Mouse (Mus musculus) heart, adult 2 months (tissue): ENCODE measurements around the gene Caln1. TPM values are rescaled to one million over a fixed set of nuclear protein-coding genes. Genes with fewer than 3 reads are reported as not detected.

Experiments used
- DNase-seq, 2 experiments: peaks; one replicate each; pipeline ENCODE4 v3.0.0; 2021
- H3K27ac ChIP-seq: fragments of 200-600 bp; 2 replicates; pipeline ENCODE4 v1.8.1; 2022
- H3K27me3 ChIP-seq: fragments of 200-500 bp; 2 replicates; pipeline ENCODE4 v1.6.1; 2012; ENCODE audit warnings: mild to moderate bottlenecking, low read length, inconsistent platforms, mixed read lengths; ENCODE audit not compliant: control insufficient read depth, insufficient read depth
- H3K36me3 ChIP-seq: fragments of 200-500 bp; 2 replicates; pipeline ENCODE4 v1.6.1; 2012; ENCODE audit warnings: low read length, inconsistent platforms; ENCODE audit not compliant: control insufficient read depth, insufficient read depth
- H3K4me1 ChIP-seq: fragments of 200-500 bp; 2 replicates; pipeline ENCODE4 v1.6.1; 2011; ENCODE audit warnings: low read length; ENCODE audit not compliant: control insufficient read depth, insufficient read depth
- H3K4me3 ChIP-seq: fragments of 200-600 bp; 2 replicates; pipeline ENCODE4 v1.8.1; 2022
- H3K79me2 ChIP-seq: fragments of 200-500 bp; replicated peaks from 2 replicates; pipeline ENCODE4 v1.6.1; 2012; ENCODE audit warnings: mild to moderate bottlenecking, inconsistent platforms, low read length, moderate library complexity, mixed read lengths; ENCODE audit not compliant: control insufficient read depth, insufficient read depth
- H3K9ac ChIP-seq: fragments of 200-500 bp; 2 replicates; pipeline ENCODE4 v1.6.1; 2012; ENCODE audit warnings: low read depth, mild to moderate bottlenecking, control low read depth, inconsistent platforms, low read length, mixed read lengths
- CTCF ChIP-seq: fragments of 200-600 bp; IDR thresholded peaks from 2 replicates; pipeline ENCODE4 v1.8.1; 2022; ENCODE audit warnings: antibody characterized with exemption, mild to moderate bottlenecking, moderate library complexity
- EP300 ChIP-seq: fragments of 200-500 bp; IDR thresholded peaks from 2 replicates; pipeline ENCODE4 v1.6.1; 2011; ENCODE audit warnings: low read depth, low read length, control low read depth; ENCODE audit not compliant: insufficient read depth
- POLR2A ChIP-seq: fragments of 200-500 bp; IDR thresholded peaks from 2 replicates; pipeline ENCODE4 v1.6.1; 2011; ENCODE audit warnings: mild to moderate bottlenecking, low read depth, low read length, control low read depth; ENCODE audit not compliant: insufficient read depth
- WGBS: fragments of 180-500 bp; shearing (Covaris S2); methylation state at CpG from one replicate; pipeline ENCODE4 v1.1.7; 2018; 5-methylcytosine and 5-hydroxymethylcytosine counted together
- intact Hi-C: fragments of 180-260 bp; cut with DNase I; formaldehyde crosslinking; loops from one replicate; pipeline ENCODE4 v1.15.1; 2025
- polyA plus RNA-seq: library from polyadenylated mRNA; depleted of rRNA; stranded (reverse); fragments of >200 nt; gene quantifications from 2 replicates; pipeline ENCODE4 v1.2.3, GENCODE M21; 2012
- total RNA-seq, 2 experiments: library from RNA; stranded (reverse); gene quantifications; 2 replicates each; pipeline ENCODE4 v1.2.3; 2021

Gene Caln1
- total and polyA plus RNA-seq, 3 experiments: not detected

DNA sequence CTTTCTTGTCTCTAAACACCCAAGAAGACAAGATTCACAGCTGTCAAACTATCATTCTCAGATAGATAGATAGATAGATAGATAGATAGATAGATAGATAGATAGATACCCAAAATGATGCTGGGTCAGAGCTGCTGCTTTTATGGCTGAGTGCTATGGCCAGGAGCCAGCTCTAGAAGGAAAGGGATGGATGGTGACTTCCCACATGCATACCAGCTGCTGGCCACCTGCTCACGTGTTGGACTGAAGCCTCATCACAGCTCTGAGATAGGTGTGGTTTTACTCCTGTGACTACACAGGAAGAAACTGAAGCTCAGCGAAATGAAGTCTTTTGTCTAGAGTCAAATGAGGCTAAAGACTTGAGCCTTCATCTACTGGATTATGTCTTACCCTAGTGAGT, 456.5 kb downstream of the Caln1 start:
- Histone ChIP-seq H3K79me2 (no peaks in the 10 kb centered on the region), H3K27me3 (no peaks in the 10 kb centered on the region), H3K4me3 (no peak overlapping the region), H3K36me3 (no peaks in the 10 kb centered on the region), H3K9ac (no peak overlapping the region), H3K4me1 (no peaks in the 10 kb centered on the region), H3K27ac (no peak overlapping the region)
- TF ChIP-seq EP300: no peak
- no peak for TF ChIP-seq POLR2A
- TF ChIP-seq CTCF: no peak
- intact Hi-C loops: no loop called here
- 79% methylated on average over 2 of the region's 2 CpGs for WGBS
- DNase-seq: no peak

DNA sequence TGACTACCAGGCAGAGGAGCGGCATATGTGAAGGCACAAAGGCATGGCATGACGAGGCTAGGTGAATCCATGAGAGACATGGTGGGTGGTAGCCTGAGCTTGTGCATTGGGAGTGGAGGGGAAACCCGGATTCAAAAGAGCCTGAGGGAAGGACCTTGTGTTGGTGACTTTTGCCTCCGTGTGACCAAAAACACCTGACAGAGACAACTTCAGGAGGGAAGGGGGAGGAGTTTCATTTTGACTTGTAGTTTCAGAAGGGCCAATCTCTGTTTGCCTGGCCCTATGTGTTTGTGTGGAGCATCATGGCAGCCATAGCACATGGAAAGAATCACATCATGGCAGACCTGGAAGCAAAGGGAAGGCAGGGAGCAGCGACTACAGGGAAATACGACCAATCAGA, 479.3 kb downstream of the Caln1 start:
- Histone ChIP-seq H3K27me3 (no peaks in the 10 kb centered on the region), H3K4me1 (no peaks in the 10 kb centered on the region), H3K36me3 (no peaks in the 10 kb centered on the region), H3K27ac (no peak overlapping the region), H3K79me2 (no peaks in the 10 kb centered on the region), H3K4me3 (no peak overlapping the region), H3K9ac (no peak overlapping the region)
- TF ChIP-seq POLR2A (no peak), EP300 (no peak), CTCF (no peak)
- DNase-seq: no peak
- intact Hi-C loops: no loop called here
- 80% methylated on average over 6 of the region's 6 CpGs for WGBS

DNA sequence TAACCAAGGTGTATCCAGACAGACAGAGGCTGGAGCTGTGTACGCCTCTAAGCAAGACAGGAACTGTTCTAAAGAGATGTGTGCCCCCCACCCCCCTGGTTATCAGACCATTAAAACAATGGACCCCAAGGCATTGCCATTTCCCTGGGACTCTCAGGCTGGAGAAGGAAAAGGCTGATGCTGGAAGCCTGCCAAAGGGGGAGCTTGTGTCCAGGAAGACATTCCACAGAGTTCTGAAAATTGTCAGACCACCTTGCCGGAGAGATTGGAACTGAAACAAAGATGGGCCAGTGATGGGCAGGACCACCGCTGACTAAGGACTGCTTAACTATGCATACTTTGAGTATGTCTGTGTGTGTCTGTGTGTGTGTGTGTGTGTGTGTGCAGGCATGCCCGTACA, 480.4 kb downstream of the Caln1 start:
- WGBS: 54% methylated on average over 4 of the region's 4 CpGs
- DNase-seq: no peak
- TF ChIP-seq EP300: no peak
- no peak for TF ChIP-seq POLR2A
- TF ChIP-seq CTCF: no peak

DNA sequence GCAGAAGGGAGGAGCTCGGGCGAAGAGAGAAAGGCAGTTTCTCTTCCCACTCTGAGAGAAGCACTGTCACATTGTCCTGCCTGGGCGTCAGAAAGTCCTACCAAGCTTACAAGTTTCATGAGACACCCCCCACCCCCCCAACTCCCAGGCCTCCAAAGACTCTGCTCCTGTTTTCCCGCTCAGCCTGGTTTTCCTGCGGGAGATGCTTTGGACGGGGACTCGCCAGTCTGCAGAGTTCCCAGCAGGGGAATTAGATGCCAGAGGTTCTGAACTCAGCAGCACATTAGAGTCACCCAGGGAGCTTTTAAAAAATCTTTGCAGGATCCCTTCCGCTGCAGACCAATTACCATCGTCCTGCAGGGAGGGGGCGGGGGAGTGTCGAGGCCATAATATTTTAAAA, 482.9 kb downstream of the Caln1 start:
- H3K4me1 ChIP-seq: no peaks in the 10 kb centered on the region
- H3K79me2 ChIP-seq: no peaks in the 10 kb centered on the region
- intact Hi-C loops: loop anchor here (10.0 kb wide), 1 partner anchor 447 kb away; no protein-coding TSS in a partner anchor
- TF ChIP-seq CTCF (no peak), POLR2A (no peak), EP300 (no peak)
- 12% methylated on average over 11 of the region's 11 CpGs for WGBS
- H3K27me3 ChIP-seq: no peaks in the 10 kb centered on the region
- H3K9ac ChIP-seq: no peak overlapping the region
- H3K4me3 ChIP-seq: no peak overlapping the region
- H3K36me3 ChIP-seq: no peaks in the 10 kb centered on the region
- no peak overlapping the region for H3K27ac ChIP-seq
- no peak for DNase-seq

More for the DNA sequence above, 480.4 kb downstream of the Caln1 start:
- Histone ChIP-seq H3K4me3 (no peak overlapping the region), H3K27ac (no peak overlapping the region), H3K9ac (no peak overlapping the region), H3K36me3 (no peaks in the 10 kb centered on the region), H3K79me2 (no peaks in the 10 kb centered on the region), H3K27me3 (no peaks in the 10 kb centered on the region), H3K4me1 (no peaks in the 10 kb centered on the region)
- intact Hi-C loops: loop anchor here (10.0 kb wide), 1 partner anchor 445 kb away; no protein-coding TSS in a partner anchor

DNA sequence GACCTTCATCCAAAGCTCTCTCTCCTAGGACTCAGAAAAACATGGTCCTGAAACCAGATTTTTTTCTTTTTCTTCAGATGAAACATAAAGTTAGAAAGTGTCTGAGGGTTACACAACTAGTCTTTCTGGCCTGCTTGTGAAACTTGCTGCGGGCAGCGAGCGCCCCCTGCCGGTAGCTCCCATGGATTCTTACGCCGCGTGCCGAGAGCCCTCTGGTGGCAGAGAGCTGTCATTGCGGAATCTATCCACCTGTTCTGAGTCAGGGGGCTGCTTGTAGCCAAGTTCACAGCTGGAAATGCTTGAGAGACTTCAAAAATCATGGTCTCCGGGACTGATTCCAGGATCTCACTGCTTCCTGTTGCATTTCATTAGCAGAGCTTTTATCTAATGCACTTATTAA, 484.1 kb downstream of the Caln1 start:
- Histone ChIP-seq H3K4me1 (no peaks in the 10 kb centered on the region), H3K27ac (no peak overlapping the region), H3K27me3 (no peaks in the 10 kb centered on the region), H3K9ac (no peak overlapping the region), H3K4me3 (no peak overlapping the region), H3K36me3 (no peaks in the 10 kb centered on the region), H3K79me2 (no peaks in the 10 kb centered on the region)
- under 1% methylated on average over 10 of the region's 10 CpGs for WGBS
- TF ChIP-seq POLR2A (no peak), CTCF (peak; percentile 99), EP300 (peak; percentile 47; the same call in 1 of the 2 replicates)
- intact Hi-C loops: loop anchor here (1.0 to 10.0 kb wide), 2 partner anchors 449 to 577 kb away; no protein-coding TSS in a partner anchor
- DNase-seq: peak; percentile 78 to 89

DNA sequence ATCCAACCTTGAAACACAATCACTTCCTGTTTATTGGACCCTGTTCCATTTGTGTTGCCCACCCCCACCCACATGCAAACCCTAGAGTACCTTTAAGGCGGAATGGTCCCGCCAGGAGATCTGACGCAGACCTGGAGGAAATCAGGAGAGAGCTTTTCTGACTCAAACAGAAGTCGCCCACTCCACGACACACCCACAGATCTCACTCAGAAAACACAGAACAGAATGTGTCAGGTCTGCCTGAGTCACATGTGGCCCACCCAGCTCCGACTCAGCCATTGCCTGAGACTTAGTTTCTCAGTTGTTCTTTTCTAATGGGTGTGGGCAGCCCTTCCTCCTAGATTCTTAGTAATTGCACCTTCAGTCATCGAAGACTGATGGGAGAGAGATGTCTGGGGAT, 485.2 kb downstream of the Caln1 start:
- no peaks in the 10 kb centered on the region for H3K36me3 ChIP-seq
- TF ChIP-seq POLR2A: no peak
- TF ChIP-seq CTCF: no peak
- no peak for TF ChIP-seq EP300
- no peaks in the 10 kb centered on the region for H3K4me1 ChIP-seq
- intact Hi-C loops: loop anchor here (10.0 kb wide), 1 partner anchor 450 kb away; no protein-coding TSS in a partner anchor
- no peaks in the 10 kb centered on the region for H3K79me2 ChIP-seq
- 72% methylated on average over 7 of the region's 7 CpGs for WGBS
- H3K4me3 ChIP-seq: no peak overlapping the region
- no peak for DNase-seq
- no peak overlapping the region for H3K9ac ChIP-seq
- no peak overlapping the region for H3K27ac ChIP-seq
- H3K27me3 ChIP-seq: no peaks in the 10 kb centered on the region
